Comparison of ENCODE assay signal across 18 mouse cellular contexts in the genomic region with DNA sequence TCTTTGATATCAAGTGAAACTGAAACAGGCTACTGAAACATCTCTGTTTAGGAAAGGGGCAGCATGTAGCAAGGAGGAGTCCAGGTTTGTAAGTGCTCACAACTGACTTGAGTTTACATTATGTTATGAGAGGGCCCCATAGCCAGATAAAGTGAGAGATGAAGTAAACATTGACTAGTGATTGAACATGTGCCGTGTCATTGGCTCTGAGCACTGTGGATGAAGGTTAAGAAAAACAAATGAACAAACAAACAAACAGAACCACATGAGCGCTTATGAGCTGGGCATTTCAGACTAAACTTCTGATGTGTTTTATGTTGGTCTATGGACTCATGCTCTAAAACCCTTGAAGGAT.
"Had no signal": no experiment of that assay in that cellular context is flagged by ENCODE, and none has a peak within 500 bp of the region (broad histone marks: within the 10 kb centered on the region; RNA-seq: fewer than 3 reads in every experiment).

No protein-coding gene starts in this region.

- H3K27ac ChIP-seq: limb, embryonic 15.5 days; liver, embryonic 12.5 days; liver, embryonic 14.5 days; midbrain, embryonic 13.5 days; midbrain, embryonic 15.5 days; neural tube, embryonic 13.5 days; neural tube, embryonic 15.5 days had no signal

- H3K9ac ChIP-seq: limb, embryonic 15.5 days; liver, embryonic 12.5 days; liver, embryonic 14.5 days; midbrain, embryonic 13.5 days; midbrain, embryonic 15.5 days; neural tube, embryonic 13.5 days; neural tube, embryonic 15.5 days had no signal

- H3K4me2 ChIP-seq: limb, embryonic 15.5 days; liver, embryonic 12.5 days; midbrain, embryonic 11.5 days; midbrain, embryonic 13.5 days; midbrain, embryonic 15.5 days; neural tube, embryonic 13.5 days; neural tube, embryonic 15.5 days had no signal

- H3K36me3 ChIP-seq: limb, embryonic 15.5 days; liver, embryonic 12.5 days; midbrain, embryonic 13.5 days; midbrain, embryonic 15.5 days; neural tube, embryonic 13.5 days; neural tube, embryonic 15.5 days had no signal

- H3K4me1 ChIP-seq: megakaryocyte, embryonic 14.5 days; midbrain, embryonic 15.5 days; neural tube, embryonic 13.5 days; neural tube, embryonic 15.5 days had no signal

- H3K4me3 ChIP-seq: limb, embryonic 15.5 days; liver, embryonic 12.5 days; megakaryocyte, embryonic 14.5 days; midbrain, embryonic 13.5 days; midbrain, embryonic 15.5 days; neural tube, embryonic 13.5 days; neural tube, embryonic 15.5 days had no signal

- H3K27me3 ChIP-seq: limb, embryonic 15.5 days; liver, embryonic 12.5 days; midbrain, embryonic 13.5 days; midbrain, embryonic 15.5 days; neural tube, embryonic 13.5 days; neural tube, embryonic 15.5 days had no signal

- DNase-seq: lung, postnatal 10 days; retina, postnatal 1 day; right cerebral cortex, adult 18-20 months; right cerebral cortex, postnatal 25 days; right cerebral cortex, postnatal 4 days; spleen, adult 18-20 months; thymus, adult 18-20 months; thymus, postnatal 14 days; thymus, postnatal 36 days had no signal

- H3K9me3 ChIP-seq: limb, embryonic 15.5 days; liver, embryonic 12.5 days; megakaryocyte, embryonic 14.5 days; midbrain, embryonic 13.5 days; midbrain, embryonic 15.5 days; neural tube, embryonic 13.5 days; neural tube, embryonic 15.5 days had no signal

- ATAC-seq: liver, embryonic 12.5 days; midbrain, embryonic 13.5 days; midbrain, embryonic 15.5 days had no signal
